Mouse (Mus musculus) spleen, postnatal 0 days (tissue): Measurements from ENCODE around the gene Cers6. TPM values are rescaled to one million over a fixed set of nuclear protein-coding genes. Genes with fewer than 3 reads are reported as not detected.

Source experiments
- polyA plus RNA-seq: library from polyadenylated mRNA; unstranded; fragments of >200 nt; fragmentation: Nextera tagmentation; extraction: Ambion mirVana; gene quantifications from 2 replicates; pipeline ENCODE4 v1.2.1, GENCODE M21; 2015

Gene Cers6
- 9.3 and 11.8 TPM in 2 replicates for polyA plus RNA-seq

DNA sequence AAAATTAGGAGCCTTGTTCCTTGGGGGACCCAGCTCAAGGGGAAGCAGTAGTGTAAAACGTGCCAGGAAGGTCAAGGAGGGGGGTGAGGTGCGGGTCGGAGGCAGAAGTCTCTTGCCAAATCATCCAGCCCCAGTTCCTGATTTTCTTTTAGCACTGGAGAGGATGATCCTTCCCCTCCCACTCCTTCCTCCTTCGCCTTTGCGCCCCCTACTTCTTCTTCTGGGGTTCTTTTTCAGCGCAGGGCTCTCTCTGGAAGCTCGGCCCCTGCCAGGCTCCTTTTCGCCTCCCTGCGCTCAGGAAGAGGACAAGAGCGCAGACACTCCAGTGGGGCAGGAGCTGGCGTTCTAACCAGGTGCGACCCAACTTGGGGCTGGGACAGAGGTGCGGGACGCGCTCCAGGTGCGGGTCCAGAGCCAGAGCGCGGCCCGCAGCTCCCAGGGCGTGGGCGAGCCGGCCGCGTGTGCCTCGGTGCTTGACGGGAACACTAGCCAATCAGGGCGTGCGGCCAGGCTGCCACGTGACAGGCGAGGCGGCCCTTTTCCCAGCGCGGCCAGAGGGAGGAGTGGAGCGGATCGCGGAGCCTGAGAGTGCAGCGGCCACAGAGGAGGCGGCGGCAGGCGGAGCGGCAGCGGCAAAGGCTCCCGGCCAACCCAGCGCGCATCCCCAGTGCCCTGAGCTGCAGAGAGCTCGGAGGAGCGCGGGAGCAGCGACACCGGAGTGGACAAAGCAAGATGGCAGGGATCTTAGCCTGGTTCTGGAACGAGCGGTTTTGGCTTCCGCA, at the start of gene Cers6:
Gene Cers6, plus strand, starts transcription at position 538 of the 782 bp plus-strand sequence.

DNA sequence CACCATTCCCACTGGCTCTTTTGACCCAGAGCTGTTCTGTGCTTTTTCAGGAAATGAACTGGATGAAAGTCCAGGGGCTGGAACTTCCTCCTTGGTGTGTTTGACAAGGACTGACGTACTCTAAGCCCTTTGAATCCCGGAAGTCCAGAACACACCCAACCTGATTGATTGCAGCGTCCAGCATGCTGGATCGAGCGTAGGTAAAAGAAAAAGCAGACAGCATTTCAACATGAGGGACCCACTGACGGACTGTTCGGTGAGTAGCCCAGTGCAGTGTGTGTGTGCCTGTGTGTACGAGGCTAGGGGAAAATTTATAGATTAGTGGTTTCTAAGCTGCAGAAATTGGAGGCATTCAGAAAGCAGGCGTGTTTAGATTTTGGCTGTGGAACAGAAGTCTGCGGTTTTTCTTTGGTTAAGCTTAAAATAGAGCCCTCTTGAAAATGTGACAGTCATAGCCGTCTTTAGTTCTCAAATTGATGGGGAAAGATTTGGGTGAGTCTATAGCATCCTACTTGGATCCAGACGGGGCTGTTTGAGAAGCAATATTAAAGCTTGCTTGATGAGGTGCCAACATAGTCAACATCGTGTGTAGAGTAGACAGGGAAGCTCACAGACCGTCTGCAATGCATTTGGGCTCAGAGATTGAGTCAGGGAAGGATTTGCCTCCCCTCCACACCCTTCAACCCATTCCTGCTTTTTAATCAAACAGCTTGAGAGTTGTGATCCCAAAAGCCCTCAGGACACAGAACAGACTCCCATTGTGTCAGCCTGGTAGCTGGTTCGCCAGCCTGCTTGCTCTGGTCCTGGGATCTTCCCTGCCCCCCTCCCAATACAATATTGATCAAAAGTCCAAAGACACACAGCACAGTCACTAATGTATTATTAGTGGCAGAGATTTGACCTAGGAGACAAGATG, 274.7 kb downstream of the Cers6 start, which contains the start of gene Nostrin:
Gene Nostrin, plus strand, starts transcription at position 140 of the 916 bp plus-strand sequence.

Other genes with a start within 250 kb of the Cers6 start
- not detected in 2 replicates for gene 4932414N04Rik, start 205.0 kb upstream of the Cers6 start, polyA plus RNA-seq